Comparison of ENCODE assay signal across 12 mouse cellular contexts in the genomic region with DNA sequence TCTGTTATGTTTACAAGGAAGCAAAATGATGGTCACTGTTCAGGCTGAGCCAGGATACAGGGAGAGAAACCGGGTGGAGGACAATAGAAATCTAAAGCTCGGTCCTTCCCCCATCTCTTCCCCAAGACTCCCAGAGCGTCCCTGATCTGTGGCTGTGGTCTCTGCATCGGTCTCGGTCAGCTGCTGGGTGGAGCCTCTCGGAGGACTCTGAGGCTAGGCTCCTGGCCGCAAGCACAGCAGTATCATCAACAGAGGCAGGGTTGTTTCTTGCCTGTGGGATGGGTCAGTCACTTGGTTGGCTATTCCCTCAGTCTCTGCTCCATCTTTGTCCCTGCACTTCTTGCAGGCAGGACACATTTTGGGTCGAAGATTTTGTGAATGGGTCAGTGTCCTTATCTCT.
DNase-seq lines count a peak whose midpoint lies in the region; ATAC-seq and TF ChIP-seq lines count a peak whose summit lies in the region.
"Had no signal": no experiment of that assay in that cellular context is flagged by ENCODE, and none has a peak within 500 bp of the region (broad histone marks: within the 10 kb centered on the region; RNA-seq: fewer than 3 reads in every experiment).

No protein-coding gene starts in this region.

- no peaks in the 10 kb centered on the region for H3K36me3 ChIP-seq in heart, postnatal 0 days (replicated peaks; ENCODE audit: control insufficient read depth, insufficient read depth, low read length)
- no peaks in the 10 kb centered on the region for H3K36me3 ChIP-seq in heart, embryonic 10.5 days
- H3K36me3 ChIP-seq in midbrain, embryonic 12.5 days: no peaks in the 10 kb centered on the region
- H3K36me3 ChIP-seq in midbrain, postnatal 0 days (ENCODE audit: insufficient read depth, low read length): no peaks in the 10 kb centered on the region

- no peak overlapping the region for H3K9ac ChIP-seq in heart, postnatal 0 days (replicated peaks; ENCODE audit: low read depth, low read length)
- H3K9ac ChIP-seq in midbrain, embryonic 12.5 days (replicated peaks): no peak overlapping the region
- H3K9ac ChIP-seq in midbrain, postnatal 0 days (replicated peaks; ENCODE audit: low read length, poor library complexity, severe bottlenecking): no peak overlapping the region

- H3K27me3 ChIP-seq in heart, postnatal 0 days (ENCODE audit: control insufficient read depth, insufficient read depth, low read length): no peaks in the 10 kb centered on the region
- no peaks in the 10 kb centered on the region for H3K27me3 ChIP-seq in heart, embryonic 10.5 days (ENCODE audit: insufficient read depth, poor library complexity, severe bottlenecking)
- H3K27me3 ChIP-seq in midbrain, embryonic 12.5 days: no peaks in the 10 kb centered on the region
- no peaks in the 10 kb centered on the region for H3K27me3 ChIP-seq in midbrain, postnatal 0 days (ENCODE audit: insufficient read depth, low read length)

- no peak for TF ChIP-seq CTCF in heart, postnatal 0 days (IDR thresholded peaks at IDR 0.05; ENCODE audit: low read depth)
- TF ChIP-seq CTCF in midbrain, postnatal 0 days (IDR thresholded peaks at IDR 0.05): no peak
- no peak for TF ChIP-seq CTCF in embryonic fibroblast, embryonic 13.5 days (IDR thresholded peaks at IDR 0.05; ENCODE audit: borderline replicate concordance, insufficient read depth, low read length)

- TF ChIP-seq EP300 in heart, postnatal 0 days (IDR thresholded peaks at IDR 0.05; ENCODE audit: low read depth): no peak

- intact Hi-C loops in left cerebral cortex, postnatal 14 days (cut with DNase I): no loop called here

- H3K9me3 ChIP-seq in heart, postnatal 0 days (replicated peaks; ENCODE audit: control insufficient read depth, low read length): no peaks in the 10 kb centered on the region
- H3K9me3 ChIP-seq in heart, embryonic 10.5 days: no peaks in the 10 kb centered on the region
- no peaks in the 10 kb centered on the region for H3K9me3 ChIP-seq in midbrain, embryonic 12.5 days
- H3K9me3 ChIP-seq in midbrain, postnatal 0 days (ENCODE audit: low read length): no peaks in the 10 kb centered on the region

- TF ChIP-seq POLR2A in embryonic fibroblast, embryonic 13.5 days (IDR thresholded peaks at IDR 0.05; ENCODE audit: low read depth, low read length): no peak

- ATAC-seq in heart, postnatal 0 days (ENCODE audit: insufficient read depth, low read depth): no peak
- no peak for ATAC-seq in midbrain, embryonic 12.5 days (ENCODE audit: low FRiP score, low read depth)
- no peak for ATAC-seq in midbrain, postnatal 0 days (ENCODE audit: low FRiP score)
- ATAC-seq: activated CD4-positive, CD25-positive, alpha-beta regulatory T cell, adult 4 months had no signal

- WGBS in heart, postnatal 0 days: 61% methylated on average over 8 of the region's 8 CpGs
- WGBS in heart, embryonic 10.5 days: 33% methylated on average over 8 of the region's 8 CpGs
- WGBS in midbrain, embryonic 12.5 days: 54% methylated on average over 8 of the region's 8 CpGs
- 48% methylated on average over 8 of the region's 8 CpGs for WGBS in midbrain, postnatal 0 days

- H3K27ac ChIP-seq in heart, postnatal 0 days (ENCODE audit: low read depth): 0 out of 2 replicates have a peak overlapping the region, but pooled peaks have one; percentile 3
- H3K27ac ChIP-seq in heart, embryonic 10.5 days: no peak overlapping the region
- H3K27ac ChIP-seq in midbrain, embryonic 12.5 days (replicated peaks): 0 out of 2 replicates have a peak overlapping the region, but pooled peaks have one; percentile 16
- no peak overlapping the region for H3K27ac ChIP-seq in midbrain, postnatal 0 days (ENCODE audit: low read depth, low read length)
- H3K27ac ChIP-seq in embryonic fibroblast, embryonic 13.5 days (ENCODE audit: insufficient read depth, low read length): peak overlapping the region; percentile 34

- H3K4me2 ChIP-seq in heart, postnatal 0 days (ENCODE audit: low read depth, low read length): no peak overlapping the region
- H3K4me2 ChIP-seq in midbrain, embryonic 12.5 days (replicated peaks): no peak overlapping the region
- H3K4me2 ChIP-seq in midbrain, postnatal 0 days (ENCODE audit: low read depth, low read length, poor library complexity, severe bottlenecking): no peak overlapping the region

- peaks cover 20% of the 10 kb centered on the region for H3K4me1 ChIP-seq in heart, postnatal 0 days (ENCODE audit: control insufficient read depth, insufficient read depth)
- peaks cover 42% of the 10 kb centered on the region for H3K4me1 ChIP-seq in heart, embryonic 10.5 days
- peaks cover 36% of the 10 kb centered on the region for H3K4me1 ChIP-seq in midbrain, embryonic 12.5 days
- H3K4me1 ChIP-seq in midbrain, postnatal 0 days (ENCODE audit: insufficient read depth, low read length): peaks cover 5% of the 10 kb centered on the region; the same call in 1 of the 2 replicates
- peaks cover 18% of the 10 kb centered on the region for H3K4me1 ChIP-seq in embryonic fibroblast, embryonic 13.5 days (ENCODE audit: control insufficient read depth, insufficient read depth, low read length)

- no peak for DNase-seq in heart, postnatal 0 days (ENCODE audit: low spot score)
- DNase-seq in heart, embryonic 10.5 days (ENCODE audit: low spot score): no peak
- no peak for DNase-seq in midbrain, postnatal 0 days (ENCODE audit: low spot score)
- no peak for DNase-seq in natural killer cell, adult 2 months (ENCODE audit: low spot score in 2 of 2)
- no peak for DNase-seq in left cerebral cortex, postnatal 14 days (ENCODE audit: low spot score in 2 of 2)
- DNase-seq: adrenal gland, postnatal 36 days; heart, postnatal 14 days; kidney, adult 2 months; right cerebral cortex, postnatal 14 days had no signal

- H3K4me3 ChIP-seq in heart, postnatal 0 days (ENCODE audit: low read depth, low read length): no peak overlapping the region
- H3K4me3 ChIP-seq in heart, embryonic 10.5 days: no peak overlapping the region
- H3K4me3 ChIP-seq in midbrain, embryonic 12.5 days: no peak overlapping the region
- H3K4me3 ChIP-seq in midbrain, postnatal 0 days (ENCODE audit: low read depth, low read length): no peak overlapping the region
- no peak overlapping the region for H3K4me3 ChIP-seq in embryonic fibroblast, embryonic 13.5 days (ENCODE audit: insufficient read depth, low read length)

Comparison
In these comparisons a context has a peak if more than half of its experiments do, and no peak if none do; other contexts are left out.
1. H3K27ac ChIP-seq: peak in heart, postnatal 0 days (single experiment), midbrain, embryonic 12.5 days (single experiment) and embryonic fibroblast, embryonic 13.5 days (single experiment); none in heart, embryonic 10.5 days (single experiment) and midbrain, postnatal 0 days (single experiment).